Mouse (Mus musculus) cortical plate, adult 2 months (tissue): ENCODE measurements around the gene Aak1. TPM values are rescaled to one million over a fixed set of nuclear protein-coding genes. Genes with fewer than 3 reads are reported as not detected.

Experiments
- H3K27ac ChIP-seq: fragments of 200-500 bp; 2 replicates; pipeline ENCODE4 v1.5.1; 2012; ENCODE audit warnings: low read length, control low read depth, inconsistent platforms; ENCODE audit not compliant: insufficient read depth
- H3K4me1 ChIP-seq: fragments of 200-500 bp; 2 replicates; pipeline ENCODE4 v1.6.1; 2011; ENCODE audit warnings: low read length; ENCODE audit not compliant: control insufficient read depth, insufficient read depth
- H3K4me3 ChIP-seq: fragments of 200-500 bp; 2 replicates; pipeline ENCODE4 v1.5.1; 2011; ENCODE audit warnings: mild to moderate bottlenecking, low read length, control low read depth; ENCODE audit not compliant: insufficient read depth
- CTCF ChIP-seq: fragments of 200-500 bp; IDR thresholded peaks from 2 replicates; pipeline ENCODE4 v1.5.1; 2011; ENCODE audit warnings: mild to moderate bottlenecking, control low read depth, low read length; ENCODE audit not compliant: insufficient read depth; ENCODE audit errors: extremely low read depth
- POLR2A ChIP-seq: fragments of 200-500 bp; IDR thresholded peaks from 2 replicates; pipeline ENCODE4 v1.6.1; 2011; ENCODE audit warnings: mild to moderate bottlenecking, low read length, control low read depth; ENCODE audit not compliant: insufficient read depth; ENCODE audit errors: extremely low read depth
- polyA plus RNA-seq: library from polyadenylated mRNA; depleted of rRNA; stranded (reverse); fragments of >200 nt; gene quantifications from 2 replicates; pipeline ENCODE4 v1.2.3, GENCODE M21; 2012

Gene Aak1
- polyA plus RNA-seq, 1 experiment = 152 TPM

- no peak overlapping the region for H3K27ac ChIP-seq
- H3K4me1 ChIP-seq = peaks cover 2% of the 10 kb centered on the region
- TF ChIP-seq POLR2A (no peak), CTCF (no peak)
- H3K4me3 ChIP-seq = no peak overlapping the region
Measured at GRCm38 (mm10) chr6:86907191-86907590, 57.9 kb downstream of the Aak1 start.

GRCm38 (mm10) chr6:86908561-86909150 is 59.3 kb downstream of the Aak1 start:
- H3K27ac ChIP-seq = no peak overlapping the region
- H3K4me3 ChIP-seq = no peak overlapping the region
- TF ChIP-seq CTCF (no peak), POLR2A (no peak)
- H3K4me1 ChIP-seq = peaks cover 3% of the 10 kb centered on the region

DNA sequence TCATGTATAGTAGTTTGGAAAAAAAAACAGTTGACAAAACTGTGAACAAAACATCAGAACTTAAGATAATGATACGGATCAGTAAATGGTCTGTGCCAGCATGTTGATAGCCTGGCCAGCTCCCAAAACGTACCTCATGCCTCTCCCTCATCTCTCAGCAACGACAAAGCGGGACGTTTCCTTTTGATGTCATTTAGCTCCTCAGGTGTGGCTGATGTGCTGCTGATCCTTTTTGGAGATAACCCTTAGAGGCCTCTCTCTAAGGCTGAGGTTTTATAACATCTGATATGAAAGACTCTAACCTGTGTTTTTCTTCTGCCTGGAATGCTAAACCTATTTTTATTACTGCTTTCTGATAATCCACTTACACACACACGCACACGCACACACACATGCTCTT is 60.6 kb downstream of the Aak1 start:
- Histone ChIP-seq H3K4me3 (no peak overlapping the region), H3K4me1 (peaks cover 3% of the 10 kb centered on the region), H3K27ac (no peak overlapping the region)
- no peak for TF ChIP-seq CTCF
- no peak for TF ChIP-seq POLR2A

DNA sequence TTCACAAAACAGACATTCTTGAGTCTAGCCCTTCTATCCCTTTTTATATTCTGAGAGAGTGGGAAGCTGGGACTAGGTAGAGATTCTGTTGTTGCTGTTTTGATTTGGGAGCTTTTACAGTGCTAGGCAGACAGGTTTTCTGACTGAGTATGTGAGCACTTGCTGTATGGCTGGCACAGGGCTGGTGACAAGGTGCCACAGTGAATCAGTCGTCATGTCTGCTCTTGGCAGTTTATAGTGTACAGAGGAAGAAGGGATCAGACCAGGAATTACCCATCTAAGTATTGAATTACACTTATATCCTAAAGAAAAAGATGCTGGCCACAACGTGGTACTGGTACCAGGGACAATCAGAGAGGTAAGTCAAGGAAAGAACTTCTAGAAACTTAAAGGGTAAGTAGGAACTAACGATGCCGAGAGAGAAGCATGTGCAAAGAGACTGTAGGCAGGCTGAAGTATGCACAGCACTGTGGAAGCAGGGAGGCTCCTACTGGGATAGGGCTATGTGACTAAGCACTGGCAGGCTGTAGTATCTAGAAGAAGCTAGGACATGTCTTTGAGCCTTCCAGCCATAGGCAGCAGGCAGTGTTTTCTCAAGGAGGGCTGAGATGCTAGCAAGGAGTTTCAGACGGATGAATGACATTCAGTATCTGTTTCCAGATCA is 67.0 kb downstream of the Aak1 start:
- peaks cover 19% of the 10 kb centered on the region for H3K4me1 ChIP-seq
- H3K4me3 ChIP-seq = no peak overlapping the region
- H3K27ac ChIP-seq = peak overlapping the region; percentile 2; the same call in 1 of the 2 replicates
- no peak for TF ChIP-seq CTCF
- TF ChIP-seq POLR2A = no peak

DNA sequence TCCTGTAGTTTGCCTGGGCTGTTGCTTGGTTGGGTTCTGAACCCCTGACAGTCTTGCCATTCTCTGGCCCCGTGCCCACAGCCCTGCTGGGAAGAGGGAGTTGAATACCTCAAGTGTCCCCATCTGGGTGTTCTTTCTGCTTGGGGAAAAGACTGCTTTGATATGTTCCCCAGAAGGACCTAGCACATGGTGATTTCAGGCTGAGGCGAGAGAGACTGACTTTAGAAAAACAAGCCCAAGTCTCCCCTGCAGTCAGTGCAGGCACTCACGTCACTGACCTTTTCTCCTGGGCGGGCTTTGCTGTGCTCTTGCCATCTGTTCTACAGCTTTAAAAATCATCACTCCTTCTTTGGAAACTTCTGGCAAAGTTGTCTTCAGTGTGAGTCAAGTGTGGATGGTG is 67.9 kb downstream of the Aak1 start:
- peak overlapping the region; percentile 2; the same call in 1 of the 2 replicates for H3K27ac ChIP-seq

GRCm38 (mm10) chr6:86918058-86918835 is 68.9 kb downstream of the Aak1 start:
- Histone ChIP-seq H3K4me3 (no peak overlapping the region), H3K4me1 (peaks cover 18% of the 10 kb centered on the region), H3K27ac (no peak overlapping the region)
- TF ChIP-seq POLR2A = no peak
- no peak for TF ChIP-seq CTCF

More for the DNA sequence above, 67.9 kb downstream of the Aak1 start:
- Histone ChIP-seq H3K4me3 (no peak overlapping the region), H3K4me1 (peaks cover 19% of the 10 kb centered on the region)
- TF ChIP-seq CTCF (no peak), POLR2A (no peak)

- H3K4me3 ChIP-seq = no peak overlapping the region
- peaks cover 8% of the 10 kb centered on the region for H3K4me1 ChIP-seq
- H3K27ac ChIP-seq = no peak overlapping the region
- TF ChIP-seq CTCF (peak; percentile 98), POLR2A (no peak)
Measured at GRCm38 (mm10) chr6:86921880-86922279, 72.6 kb downstream of the Aak1 start.

DNA sequence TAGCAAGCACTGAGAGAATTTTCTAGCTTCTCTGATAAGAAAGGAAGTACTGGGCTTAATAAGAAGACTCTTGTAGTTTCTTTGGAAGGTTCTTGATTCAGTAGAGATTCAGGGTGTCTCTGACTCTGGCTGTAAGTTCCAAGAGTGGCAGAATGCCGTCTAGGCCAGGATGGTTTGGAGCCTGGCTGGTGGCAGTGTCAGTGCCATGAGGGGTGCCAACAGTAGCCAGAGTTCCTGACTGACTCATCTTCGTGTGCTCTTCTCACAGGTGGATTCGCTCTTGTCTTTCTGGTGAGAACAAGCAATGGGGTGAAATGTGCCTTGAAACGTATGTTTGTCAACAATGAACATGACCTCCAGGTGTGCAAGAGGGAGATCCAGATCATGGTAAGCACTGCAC is 75.4 kb downstream of the Aak1 start:
- no peaks in the 10 kb centered on the region for H3K4me1 ChIP-seq
- no peak for TF ChIP-seq POLR2A
- no peak for TF ChIP-seq CTCF
- no peak overlapping the region for H3K27ac ChIP-seq

DNA sequence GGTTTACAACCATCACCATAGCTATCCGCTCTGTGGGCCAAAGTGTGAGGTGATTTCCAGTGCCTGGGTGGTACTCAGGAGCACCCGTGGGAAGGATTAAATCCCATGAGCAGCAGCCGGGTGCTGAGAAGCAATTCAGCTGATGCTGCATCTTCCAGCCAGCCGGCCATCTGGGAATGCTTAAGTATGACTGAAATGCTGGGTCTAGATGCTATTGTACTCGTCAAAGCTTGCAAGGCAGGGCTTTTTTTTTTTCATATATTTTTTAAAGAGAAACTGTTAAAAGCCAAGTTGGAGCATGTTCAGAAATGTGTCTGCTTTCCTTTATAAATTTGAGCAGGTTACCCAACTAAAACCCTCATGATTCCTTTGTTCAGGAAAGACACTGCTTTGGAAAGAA is 85.2 kb downstream of the Aak1 start:
- H3K27ac ChIP-seq = no peak overlapping the region
- H3K4me1 ChIP-seq = peaks cover 6% of the 10 kb centered on the region
- H3K4me3 ChIP-seq = no peak overlapping the region
- no peak for TF ChIP-seq POLR2A
- TF ChIP-seq CTCF = no peak

More for the DNA sequence above, 75.4 kb downstream of the Aak1 start:
- no peak overlapping the region for H3K4me3 ChIP-seq
